In genomic region chr2:126192129-126192528, GRCm38 (mm10) we compare ENCODE assay signal across 38 mouse cellular contexts. TPM values are rescaled to one million over a fixed set of nuclear protein-coding genes. Genes with fewer than 3 reads are reported as not detected.
"Had no signal": no experiment of that assay in that cellular context is flagged by ENCODE, and none has a peak within 500 bp of the region (broad histone marks: within the 10 kb centered on the region; RNA-seq: fewer than 3 reads in every experiment).

No protein-coding gene starts in this region.

- H3K9me3 ChIP-seq: heart, embryonic 10.5 days; heart, embryonic 12.5 days; hindbrain, embryonic 10.5 days; hindbrain, embryonic 12.5 days; intestine, embryonic 15.5 days; limb, embryonic 10.5 days; limb, embryonic 12.5 days had no signal

- H3K27me3 ChIP-seq: heart, embryonic 12.5 days; hindbrain, embryonic 12.5 days; intestine, embryonic 15.5 days; limb, embryonic 12.5 days had no signal

- H3K9ac ChIP-seq: heart, embryonic 12.5 days; hindbrain, embryonic 12.5 days; hindbrain, embryonic 14.5 days; intestine, embryonic 15.5 days; limb, embryonic 12.5 days had no signal

- H3K4me3 ChIP-seq: heart, embryonic 10.5 days; heart, embryonic 12.5 days; hindbrain, embryonic 10.5 days; hindbrain, embryonic 12.5 days; intestine, embryonic 15.5 days; layer of hippocampus, adult 2 months; left cerebral cortex, adult 2 months; limb, embryonic 10.5 days; limb, embryonic 12.5 days had no signal

- H3K36me3 ChIP-seq: heart, embryonic 10.5 days; heart, embryonic 12.5 days; hindbrain, embryonic 10.5 days; hindbrain, embryonic 12.5 days; intestine, embryonic 15.5 days; limb, embryonic 10.5 days; limb, embryonic 12.5 days had no signal

- H3K27ac ChIP-seq: heart, embryonic 10.5 days; hindbrain, embryonic 10.5 days; hindbrain, embryonic 12.5 days; hindbrain, embryonic 14.5 days; intestine, embryonic 15.5 days; layer of hippocampus, adult 2 months; left cerebral cortex, adult 2 months; limb, embryonic 10.5 days; limb, embryonic 12.5 days had no signal

- H3K4me2 ChIP-seq: heart, embryonic 12.5 days; hindbrain, embryonic 12.5 days; hindbrain, embryonic 14.5 days; intestine, embryonic 15.5 days; limb, embryonic 12.5 days had no signal

- DNase-seq: gastrocnemius, postnatal 14 days; gastrocnemius, postnatal 36 days; heart, adult 11 months; heart, postnatal 10 days; heart, postnatal 4 days; kidney, adult 18-20 months; kidney, adult 8-10 months; kidney, postnatal 10 days; kidney, postnatal 25 days; kidney, postnatal 4 days had no signal

- H3K4me1 ChIP-seq: heart, embryonic 10.5 days; heart, embryonic 12.5 days; hindbrain, embryonic 10.5 days; hindbrain, embryonic 12.5 days; intestine, embryonic 15.5 days; limb, embryonic 12.5 days had no signal

- ATAC-seq: hindbrain, embryonic 16.5 days; inflammation-experienced regulatory T-cells, adult 6 months; intestine, embryonic 15.5 days; intestine, postnatal 0 days had no signal

RNA-seq across cellular contexts. Expression of gene Gm17555, which starts 22.8 kb away (rescaled TPM):
- total RNA-seq: gastrocnemius, adult 18-20 months; gastrocnemius, adult 8-10 months; gastrocnemius, postnatal 14 days; gastrocnemius, postnatal 36 days; heart, adult 8-10 months; heart, postnatal 10 days; heart, postnatal 25 days; heart, postnatal 4 days; layer of hippocampus, adult 2 months; layer of hippocampus, postnatal 10 days; layer of hippocampus, postnatal 25 days; left cerebral cortex, adult 2 months; left cerebral cortex, postnatal 14 days; left cerebral cortex, postnatal 36 days; liver, adult 2 months had no signal
- polyA plus RNA-seq: gonadal fat pad, adult 2 months; heart, embryonic 10.5 days; heart, embryonic 12.5 days; heart, embryonic 14.5 days; heart, embryonic 16.5 days; hindbrain, embryonic 10.5 days; hindbrain, embryonic 12.5 days; hindbrain, embryonic 14.5 days; hindbrain, embryonic 16.5 days; inflammation-experienced regulatory T-cells, adult 6 months; intestine, embryonic 15.5 days; intestine, postnatal 0 days; kidney, embryonic 14.5 days; kidney, embryonic 16.5 days; limb, embryonic 10.5 days; limb, embryonic 12.5 days; limb, embryonic 14.5 days; liver, adult 2 months had no signal

RNA-seq across cellular contexts. Expression of gene Fam227b, which starts 40.3 kb away (rescaled TPM):
- total RNA-seq: gastrocnemius, postnatal 14 days; gastrocnemius, postnatal 36 days; heart, adult 8-10 months; heart, postnatal 10 days; heart, postnatal 4 days; layer of hippocampus, adult 2 months; left cerebral cortex, adult 2 months; liver, adult 2 months had no signal
- polyA plus RNA-seq: heart, embryonic 10.5 days; heart, embryonic 12.5 days; heart, embryonic 16.5 days; hindbrain, embryonic 10.5 days; hindbrain, embryonic 12.5 days; hindbrain, embryonic 14.5 days; hindbrain, embryonic 16.5 days; intestine, embryonic 15.5 days; intestine, postnatal 0 days; kidney, embryonic 14.5 days; kidney, embryonic 16.5 days; limb, embryonic 10.5 days; limb, embryonic 12.5 days; limb, embryonic 14.5 days; liver, adult 2 months had no signal
